In genomic region chr1:89757545-89757944, GRCm38 (mm10) we compare ENCODE assay signal across 9 mouse cellular contexts.
DNase-seq lines count a peak whose midpoint lies in the region; ATAC-seq and TF ChIP-seq lines count a peak whose summit lies in the region.
"Had no signal": no experiment of that assay in that cellular context is flagged by ENCODE, and none has a peak within 500 bp of the region (broad histone marks: within the 10 kb centered on the region; RNA-seq: fewer than 3 reads in every experiment).

No protein-coding gene starts in this region.

- no peaks in the 10 kb centered on the region for H3K4me1 ChIP-seq in kidney, adult 2 months (ENCODE audit: control insufficient read depth, insufficient read depth, low read length)
- peaks cover 17% of the 10 kb centered on the region for H3K4me1 ChIP-seq in kidney, embryonic 15.5 days
- peaks cover 4% of the 10 kb centered on the region for H3K4me1 ChIP-seq in ES-Bruce4 (ENCODE audit: control insufficient read depth, insufficient read depth, low read length)
- H3K4me1 ChIP-seq in hindbrain, postnatal 0 days (ENCODE audit: insufficient read depth, low read length), result 0 out of 2 replicates have a peak, but pooled peaks cover 5% of the 10 kb centered on the region
- H3K4me1 ChIP-seq: heart, embryonic 13.5 days had no signal

- no peaks in the 10 kb centered on the region for H3K36me3 ChIP-seq in kidney, adult 2 months (ENCODE audit: control insufficient read depth, insufficient read depth, low read length)
- H3K36me3 ChIP-seq in kidney, embryonic 15.5 days, result no peaks in the 10 kb centered on the region
- H3K36me3 ChIP-seq in ES-Bruce4 (ENCODE audit: control insufficient read depth, insufficient read depth, low read length, poor library complexity, severe bottlenecking), result no peaks in the 10 kb centered on the region
- no peaks in the 10 kb centered on the region for H3K36me3 ChIP-seq in hindbrain, postnatal 0 days (ENCODE audit: insufficient read depth, low read length)
- H3K36me3 ChIP-seq: heart, embryonic 13.5 days had no signal

- ATAC-seq in kidney, embryonic 15.5 days (replicated peaks; ENCODE audit: low FRiP score), result no peak
- ATAC-seq in hindbrain, postnatal 0 days, result no peak; the same call in 1 of the 2 replicates

- 65% methylated on average over 3 of the region's 3 CpGs for WGBS in kidney, adult 2 months
- WGBS in kidney, embryonic 15.5 days, result 55% methylated on average over 3 of the region's 3 CpGs
- WGBS in hindbrain, postnatal 0 days, result 52% methylated on average over 3 of the region's 3 CpGs

- H3K4me2 ChIP-seq in kidney, embryonic 15.5 days, result no peak overlapping the region
- no peak overlapping the region for H3K4me2 ChIP-seq in hindbrain, postnatal 0 days (ENCODE audit: low read depth, low read length)
- H3K4me2 ChIP-seq: heart, embryonic 13.5 days had no signal

- H3K27me3 ChIP-seq in kidney, adult 2 months (replicated peaks; ENCODE audit: control insufficient read depth, insufficient read depth, low read length), result no peaks in the 10 kb centered on the region
- H3K27me3 ChIP-seq in kidney, embryonic 15.5 days, result peaks cover 29% of the 10 kb centered on the region
- no peaks in the 10 kb centered on the region for H3K27me3 ChIP-seq in ES-Bruce4 (ENCODE audit: control insufficient read depth, insufficient read depth, low read length, poor library complexity, severe bottlenecking)
- no peaks in the 10 kb centered on the region for H3K27me3 ChIP-seq in hindbrain, postnatal 0 days (ENCODE audit: insufficient read depth, low read length)
- H3K27me3 ChIP-seq: heart, embryonic 13.5 days had no signal

- H3K4me3 ChIP-seq in kidney, adult 2 months (ENCODE audit: insufficient read depth, low read depth, low read length), result no peak overlapping the region
- H3K4me3 ChIP-seq in kidney, embryonic 15.5 days (replicated peaks), result no peak overlapping the region
- H3K4me3 ChIP-seq in ES-Bruce4 (ENCODE audit: low read depth, low read length), result no peak overlapping the region
- H3K4me3 ChIP-seq in hindbrain, postnatal 0 days (ENCODE audit: low read length), result no peak overlapping the region
- H3K4me3 ChIP-seq: heart, embryonic 13.5 days had no signal

- H3K9ac ChIP-seq in kidney, embryonic 15.5 days, result no peak overlapping the region
- H3K9ac ChIP-seq in ES-Bruce4 (ENCODE audit: low read depth, poor library complexity, severe bottlenecking), result no peak overlapping the region
- no peak overlapping the region for H3K9ac ChIP-seq in hindbrain, postnatal 0 days (replicated peaks; ENCODE audit: low read length)
- H3K9ac ChIP-seq: heart, embryonic 13.5 days had no signal

- peak; percentile 29 for DNase-seq in kidney, adult 2 months
- DNase-seq in 3T3-L1 (ENCODE audit: low read depth, low spot score), result peak; percentile 12
- no peak for DNase-seq in hindbrain, postnatal 0 days (ENCODE audit: low spot score)
- no peak for DNase-seq in MN1 (ENCODE audit: low spot score)
- no peak for DNase-seq in gastrocnemius, postnatal 25 days
- no peak for DNase-seq in adrenal gland, adult 8-10 months

- no peak for TF ChIP-seq POLR2A in kidney, adult 2 months (IDR thresholded peaks at IDR 0.05; ENCODE audit: low read depth, low read length)
- TF ChIP-seq POLR2A in ES-Bruce4 (IDR thresholded peaks at IDR 0.05; ENCODE audit: insufficient read depth, low read length), result no peak

- TF ChIP-seq EP300 in ES-Bruce4 (IDR thresholded peaks at IDR 0.05; ENCODE audit: insufficient read depth, low read depth, low read length), result no peak

- no peak overlapping the region for H3K27ac ChIP-seq in kidney, adult 2 months (ENCODE audit: insufficient read depth, low read depth, low read length)
- H3K27ac ChIP-seq in kidney, embryonic 15.5 days, result no peak overlapping the region
- H3K27ac ChIP-seq in ES-Bruce4 (ENCODE audit: insufficient read depth, low read length), result no peak overlapping the region
- no peak overlapping the region for H3K27ac ChIP-seq in hindbrain, postnatal 0 days
- H3K27ac ChIP-seq: heart, embryonic 13.5 days had no signal

- no peaks in the 10 kb centered on the region for H3K9me3 ChIP-seq in kidney, embryonic 15.5 days (replicated peaks)
- no peaks in the 10 kb centered on the region; the same call in 1 of the 2 replicates for H3K9me3 ChIP-seq in ES-Bruce4 (replicated peaks; ENCODE audit: control insufficient read depth, insufficient read depth, low read length, poor library complexity, severe bottlenecking)
- H3K9me3 ChIP-seq in hindbrain, postnatal 0 days (ENCODE audit: low read length), result no peaks in the 10 kb centered on the region
- H3K9me3 ChIP-seq: heart, embryonic 13.5 days had no signal

- peak; percentile 43; the same call in 1 of the 2 replicates for TF ChIP-seq CTCF in kidney, adult 2 months (conservative IDR thresholded peaks at IDR 0.05; ENCODE audit: insufficient read depth, insufficient read length, low read depth, low read length)
- TF ChIP-seq CTCF in ES-Bruce4 (IDR thresholded peaks at IDR 0.05; ENCODE audit: low read depth, low read length), result peak; percentile 67
- TF ChIP-seq CTCF in hindbrain, postnatal 0 days (IDR thresholded peaks at IDR 0.05; ENCODE audit: low read depth), result peak; percentile 61

Comparison
In these comparisons a context has a peak if more than half of its experiments do, and no peak if none do; other contexts are left out.
1. DNase-seq: peak in kidney, adult 2 months (single experiment) and 3T3-L1 (single experiment); none in hindbrain, postnatal 0 days (single experiment), MN1 (single experiment), gastrocnemius, postnatal 25 days (single experiment) and adrenal gland, adult 8-10 months (single experiment).
2. Peak in every context shown above with its lines, with median percentiles within 50 percentile points of each other: CTCF ChIP-seq.